Mouse (Mus musculus): Measurements from ENCODE around the gene Igfbp7. TPM values are rescaled to one million over a fixed set of nuclear protein-coding genes. Genes with fewer than 3 reads are reported as not detected.

Gene Igfbp7
- total and polyA plus RNA-seq, 3 experiments: 0.17 to 0.70 (median 0.35) TPM

GRCm38 (mm10) chr5:77443889-77444573 lies 36.2 kb upstream of the Igfbp7 start (continued):
- TF ChIP-seq MEF2A (IDR thresholded peaks at IDR 0.05; ENCODE audit: borderline replicate concordance, low read depth, low read length) (peak; percentile 56; the same call in 1 of the 2 replicates), PAX5 (IDR thresholded peaks at IDR 0.05; ENCODE audit: low read length) (no peak), USF1 (IDR thresholded peaks at IDR 0.05; ENCODE audit: low read depth, low read length) (no peak)

GRCm38 (mm10) chr5:77442856-77443623 lies 35.2 kb upstream of the Igfbp7 start:
- H3K79me2 ChIP-seq (replicated peaks; ENCODE audit: control insufficient read depth, extremely low read depth, insufficient read depth, poor library complexity, severe bottlenecking): no peaks in the 10 kb centered on the region
- in situ Hi-C loops (cut with MboI; ENCODE audit: low pct_ligation_motif_present, low pct_unique_long_range_greater_than_20kb, low sequenced_read_pairs): no loop called here
- TF ChIP-seq MYC (IDR thresholded peaks at IDR 0.05; ENCODE audit: low read depth, low read length) (no peak), NRF1 (IDR thresholded peaks at IDR 0.05; ENCODE audit: low read depth, low read length) (no peak), TCF12 (IDR thresholded peaks at IDR 0.05; ENCODE audit: low read depth, low read length) (no peak), ETS1 (conservative IDR thresholded peaks at IDR 0.05; ENCODE audit: low read depth, low read length) (no peak), ZMIZ1 (IDR thresholded peaks at IDR 0.05; ENCODE audit: low read depth, low read length) (no peak), JUND (conservative IDR thresholded peaks at IDR 0.05; ENCODE audit: low read depth, low read length) (no peak), ZNF384 (IDR thresholded peaks at IDR 0.05; ENCODE audit: low read depth, low read length) (no peak), SMC3 (IDR thresholded peaks at IDR 0.05; ENCODE audit: low read depth, low read length) (no peak), CHD2 (IDR thresholded peaks at IDR 0.05; ENCODE audit: low read length) (no peak), IRF4 (IDR thresholded peaks at IDR 0.05; ENCODE audit: low read depth, low read length) (no peak), USF1 (IDR thresholded peaks at IDR 0.05; ENCODE audit: low read depth, low read length) (no peak), HCFC1 (IDR thresholded peaks at IDR 0.05; ENCODE audit: low read depth, low read length) (no peak), MAFK (IDR thresholded peaks at IDR 0.05; ENCODE audit: insufficient replicate concordance, low read length) (no peak)
- H3K4me3 ChIP-seq (replicated peaks in 1 of 3; ENCODE audit: low read depth in 2 of 3, low read length in 2 of 3, poor library complexity in 1 of 3): no peak overlapping the region
- no peaks in the 10 kb centered on the region for H3K36me3 ChIP-seq (replicated peaks in 1 of 2; ENCODE audit: control insufficient read depth in 1 of 2, insufficient read depth in 1 of 2, low read length in 1 of 2)
- H3K4me1 ChIP-seq (ENCODE audit: control insufficient read depth in 1 of 2, insufficient read depth in 2 of 2): peaks cover 18 to 44% of the 10 kb centered on the region in 2 experiments; a peak in 3 of 4 replicates
- H3K9ac ChIP-seq (ENCODE audit: insufficient read depth, low read depth): no peak overlapping the region
- dilution Hi-C loops (cut with MboI; ENCODE audit: extremely low pct_ligation_motif_present, extremely low pct_unique_long_range_greater_than_20kb, low sequenced_read_pairs): no loop called here
- peak overlapping the region; percentile 90 for H3K4me2 ChIP-seq (ENCODE audit: insufficient read depth, low read depth, poor library complexity, severe bottlenecking)
- peak overlapping the region; percentile 37; the same call in 1 of the 2 replicates for H3K27ac ChIP-seq (ENCODE audit: insufficient read depth, low read depth)
- DNase-seq (ENCODE audit: extremely low read depth): no peak
- no peaks in the 10 kb centered on the region for H3K27me3 ChIP-seq (replicated peaks)
- H3K9me3 ChIP-seq (replicated peaks; ENCODE audit: low read length): no peaks in the 10 kb centered on the region

GRCm38 (mm10) chr5:77436308-77436707 lies 28.5 kb upstream of the Igfbp7 start:
- dilution Hi-C loops (cut with MboI; ENCODE audit: extremely low pct_ligation_motif_present, extremely low pct_unique_long_range_greater_than_20kb, low sequenced_read_pairs) (no loop called here), in situ Hi-C loops (cut with MboI; ENCODE audit: low pct_ligation_motif_present, low pct_unique_long_range_greater_than_20kb, low sequenced_read_pairs) (no loop called here)
- Histone ChIP-seq H3K4me1 (ENCODE audit: control insufficient read depth in 1 of 2, insufficient read depth in 2 of 2) (peaks cover 4 to 7% of the 10 kb centered on the region in 2 experiments; a peak in 3 of 4 replicates), H3K4me2 (ENCODE audit: insufficient read depth, low read depth, poor library complexity, severe bottlenecking) (no peak overlapping the region), H3K4me3 (replicated peaks in 1 of 3; ENCODE audit: low read depth in 2 of 3, low read length in 2 of 3, poor library complexity in 1 of 3) (no peak overlapping the region), H3K27me3 (replicated peaks) (no peaks in the 10 kb centered on the region), H3K9ac (ENCODE audit: insufficient read depth, low read depth) (no peak overlapping the region), H3K9me3 (replicated peaks; ENCODE audit: low read length) (no peaks in the 10 kb centered on the region), H3K36me3 (replicated peaks in 1 of 2; ENCODE audit: control insufficient read depth in 1 of 2, insufficient read depth in 1 of 2, low read length in 1 of 2) (no peaks in the 10 kb centered on the region), H3K27ac (ENCODE audit: insufficient read depth, low read depth) (no peak overlapping the region), H3K79me2 (replicated peaks; ENCODE audit: control insufficient read depth, extremely low read depth, insufficient read depth, poor library complexity, severe bottlenecking) (no peaks in the 10 kb centered on the region)
- DNase-seq (ENCODE audit: extremely low read depth): no peak
- TF ChIP-seq EP300 (IDR thresholded peaks at IDR 0.05; ENCODE audit: low read length): no peak
- no peak for TF ChIP-seq POLR2A (IDR thresholded peaks at IDR 0.05; ENCODE audit: low read depth, low read length)
- no peak for TF ChIP-seq NRF1 (IDR thresholded peaks at IDR 0.05; ENCODE audit: low read depth, low read length)
- no peak for TF ChIP-seq ZKSCAN1 (IDR thresholded peaks at IDR 0.05; ENCODE audit: borderline replicate concordance, low read depth, low read length)
- no peak for TF ChIP-seq MAFK (IDR thresholded peaks at IDR 0.05; ENCODE audit: insufficient replicate concordance, low read length)
- no peak for TF ChIP-seq JUN (IDR thresholded peaks at IDR 0.05; ENCODE audit: insufficient read depth, low read depth, low read length)
- TF ChIP-seq CHD1 (IDR thresholded peaks at IDR 0.05; ENCODE audit: low read depth, low read length): no peak
- no peak for TF ChIP-seq IRF4 (IDR thresholded peaks at IDR 0.05; ENCODE audit: low read depth, low read length)
- TF ChIP-seq ETS1 (conservative IDR thresholded peaks at IDR 0.05; ENCODE audit: low read depth, low read length): no peak
- no peak for TF ChIP-seq PAX5 (IDR thresholded peaks at IDR 0.05; ENCODE audit: low read length)
- TF ChIP-seq MAX (IDR thresholded peaks at IDR 0.05; ENCODE audit: low read length): no peak
- TF ChIP-seq USF2 (conservative IDR thresholded peaks at IDR 0.05; ENCODE audit: low read depth, low read length): no peak
- TF ChIP-seq USF1 (IDR thresholded peaks at IDR 0.05; ENCODE audit: low read depth, low read length): no peak

Measured in CH12.LX (cell line).